Mouse (Mus musculus) E14TG2a.4 (cell line): Measurements from ENCODE around the gene Baiap2l2.

Experiments
- CTCF ChIP-seq: conservative IDR thresholded peaks from 2 replicates; pipeline ENCODE4 v1.5.1; 2014; ENCODE audit warnings: low read length
- NANOG ChIP-seq: IDR thresholded peaks from 2 replicates; pipeline ENCODE4 v1.6.1; 2014; ENCODE audit warnings: borderline replicate concordance, low read length, mixed read lengths
- POU5F1 ChIP-seq: IDR thresholded peaks from 2 replicates; pipeline ENCODE4 v1.6.1; 2014; ENCODE audit warnings: low read length, borderline replicate concordance

GRCm38 (mm10) chr15:79258521-79258920, 26.8 kb downstream of the Baiap2l2 start:
- TF ChIP-seq CTCF (no peak), NANOG (no peak), POU5F1 (no peak)
